Mouse (Mus musculus): Measurements from ENCODE around the gene Snx9. TPM values are rescaled to one million over a fixed set of nuclear protein-coding genes. Genes with fewer than 3 reads are reported as not detected.

The Snx9 gene
- polyA plus RNA-seq, 1 experiment from 2014 or later, result 39.9 TPM

DNA sequence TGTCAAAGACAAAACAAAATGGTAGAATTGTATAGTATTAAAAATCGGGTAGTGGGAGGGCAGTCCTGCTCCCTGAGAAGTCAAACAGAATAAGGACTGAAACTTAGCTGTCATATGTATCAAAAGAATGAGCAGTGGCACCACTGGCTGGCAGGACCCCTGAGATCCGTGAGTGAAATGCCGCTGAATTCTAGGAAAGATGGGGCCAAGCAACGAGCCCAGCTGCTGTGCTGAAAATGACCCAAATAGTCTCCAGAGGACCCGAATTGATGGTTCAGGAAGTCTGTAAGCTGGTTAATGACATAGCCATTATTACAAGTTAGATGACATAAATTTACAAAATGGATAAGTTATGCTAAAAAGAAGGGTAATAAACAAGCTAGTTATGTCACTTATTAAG lies 42.2 kb upstream of the Snx9 start:
- Histone ChIP-seq H3K4me1 (ENCODE audit: control insufficient read depth, insufficient read depth, low read length) (peaks cover under 1% of the 10 kb centered on the region; the same call in 1 of the 2 replicates), H3K4me2 (replicated peaks; ENCODE audit: low read depth, low read length) (no peak overlapping the region), H3K9me3 (ENCODE audit: control insufficient read depth, low read depth, low read length) (no peaks in the 10 kb centered on the region), H3K27me3 (ENCODE audit: control insufficient read depth, insufficient read depth, low read length) (no peaks in the 10 kb centered on the region), H3K36me3 (ENCODE audit: control insufficient read depth, insufficient read depth, low read length) (no peaks in the 10 kb centered on the region), H3K4me3 (ENCODE audit: low read depth, low read length) (no peak overlapping the region), H3K27ac (ENCODE audit: low read length) (no peak overlapping the region), H3K9ac (replicated peaks; ENCODE audit: low read depth, low read length) (no peak overlapping the region)
- WGBS, result 75% methylated on average over 5 of the region's 5 CpGs
- no peak for ATAC-seq (ENCODE audit: insufficient number of reproducible peaks, insufficient read depth, low FRiP score, low read depth)

DNA sequence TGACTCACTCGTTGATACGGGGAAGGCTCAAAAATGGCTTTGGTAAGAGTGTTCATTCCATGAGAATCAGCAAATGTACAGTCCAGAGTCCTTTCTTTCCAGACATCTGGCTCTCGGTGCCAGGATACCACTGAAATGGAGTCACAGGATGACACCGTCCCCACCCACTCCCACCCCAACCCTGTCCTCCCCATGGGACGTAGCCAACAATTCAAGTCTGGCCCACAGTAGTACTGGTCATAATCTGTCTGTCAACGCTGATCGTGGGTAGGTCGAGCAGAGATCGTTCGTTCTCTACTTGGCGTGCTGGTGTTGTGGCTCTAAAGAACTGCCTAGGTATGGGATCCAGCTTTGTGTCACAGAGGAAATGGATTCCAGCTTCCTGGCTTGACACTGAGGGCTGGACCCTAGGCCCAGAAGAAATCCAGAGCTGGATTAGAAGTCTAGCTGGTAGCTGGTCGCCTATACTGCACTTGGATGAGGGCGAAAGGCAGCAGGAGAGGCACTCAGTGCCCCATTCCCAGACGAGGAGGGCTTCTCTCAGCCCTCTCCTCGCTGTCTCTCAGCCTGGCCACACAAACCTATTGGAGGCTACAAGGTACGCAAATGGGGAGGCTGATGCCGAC lies 41.6 kb upstream of the Snx9 start:
- H3K27me3 ChIP-seq (ENCODE audit: control insufficient read depth, insufficient read depth, low read length), result no peaks in the 10 kb centered on the region
- no peak overlapping the region for H3K9ac ChIP-seq (replicated peaks; ENCODE audit: low read depth, low read length)
- H3K27ac ChIP-seq (ENCODE audit: low read length), result no peak overlapping the region
- H3K9me3 ChIP-seq (ENCODE audit: control insufficient read depth, low read depth, low read length), result no peaks in the 10 kb centered on the region
- no peaks in the 10 kb centered on the region for H3K36me3 ChIP-seq (ENCODE audit: control insufficient read depth, insufficient read depth, low read length)
- 78% methylated on average over 17 of the region's 17 CpGs for WGBS
- no peak for ATAC-seq (ENCODE audit: insufficient number of reproducible peaks, insufficient read depth, low FRiP score, low read depth)
- peaks cover 7% of the 10 kb centered on the region; the same call in 1 of the 2 replicates for H3K4me1 ChIP-seq (ENCODE audit: control insufficient read depth, insufficient read depth, low read length)
- H3K4me3 ChIP-seq (ENCODE audit: low read depth, low read length), result no peak overlapping the region
- H3K4me2 ChIP-seq (replicated peaks; ENCODE audit: low read depth, low read length), result no peak overlapping the region

DNA sequence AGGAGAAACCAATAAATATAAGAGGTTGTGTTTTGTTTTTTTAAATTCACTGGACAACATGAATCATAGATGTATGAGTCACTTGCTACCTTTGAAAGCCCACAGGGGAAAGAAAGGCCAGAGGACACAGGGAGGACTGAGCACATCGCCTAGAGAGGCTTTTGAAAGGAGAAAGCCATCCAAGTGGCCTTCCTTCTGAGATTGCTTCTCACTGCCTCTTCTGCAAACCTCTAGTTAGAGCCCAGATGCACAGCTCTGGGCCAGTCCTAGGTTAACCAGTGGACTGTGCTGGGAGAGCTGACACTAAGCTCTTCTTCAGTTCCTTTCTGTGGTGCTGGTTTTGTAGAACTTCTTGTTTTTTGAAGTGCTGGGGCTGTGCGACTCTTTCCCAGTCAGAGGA lies 40.9 kb upstream of the Snx9 start:
- no peak overlapping the region for H3K27ac ChIP-seq (ENCODE audit: low read length)
- 81% methylated on average over 2 of the region's 2 CpGs for WGBS
- H3K9ac ChIP-seq (replicated peaks; ENCODE audit: low read depth, low read length), result no peak overlapping the region
- no peaks in the 10 kb centered on the region for H3K9me3 ChIP-seq (ENCODE audit: control insufficient read depth, low read depth, low read length)
- peaks cover 8% of the 10 kb centered on the region; the same call in 1 of the 2 replicates for H3K4me1 ChIP-seq (ENCODE audit: control insufficient read depth, insufficient read depth, low read length)
- H3K36me3 ChIP-seq (ENCODE audit: control insufficient read depth, insufficient read depth, low read length), result no peaks in the 10 kb centered on the region
- no peak for ATAC-seq (ENCODE audit: insufficient number of reproducible peaks, insufficient read depth, low FRiP score, low read depth)
- no peak overlapping the region for H3K4me3 ChIP-seq (ENCODE audit: low read depth, low read length)
- no peak overlapping the region for H3K4me2 ChIP-seq (replicated peaks; ENCODE audit: low read depth, low read length)
- no peaks in the 10 kb centered on the region for H3K27me3 ChIP-seq (ENCODE audit: control insufficient read depth, insufficient read depth, low read length)

DNA sequence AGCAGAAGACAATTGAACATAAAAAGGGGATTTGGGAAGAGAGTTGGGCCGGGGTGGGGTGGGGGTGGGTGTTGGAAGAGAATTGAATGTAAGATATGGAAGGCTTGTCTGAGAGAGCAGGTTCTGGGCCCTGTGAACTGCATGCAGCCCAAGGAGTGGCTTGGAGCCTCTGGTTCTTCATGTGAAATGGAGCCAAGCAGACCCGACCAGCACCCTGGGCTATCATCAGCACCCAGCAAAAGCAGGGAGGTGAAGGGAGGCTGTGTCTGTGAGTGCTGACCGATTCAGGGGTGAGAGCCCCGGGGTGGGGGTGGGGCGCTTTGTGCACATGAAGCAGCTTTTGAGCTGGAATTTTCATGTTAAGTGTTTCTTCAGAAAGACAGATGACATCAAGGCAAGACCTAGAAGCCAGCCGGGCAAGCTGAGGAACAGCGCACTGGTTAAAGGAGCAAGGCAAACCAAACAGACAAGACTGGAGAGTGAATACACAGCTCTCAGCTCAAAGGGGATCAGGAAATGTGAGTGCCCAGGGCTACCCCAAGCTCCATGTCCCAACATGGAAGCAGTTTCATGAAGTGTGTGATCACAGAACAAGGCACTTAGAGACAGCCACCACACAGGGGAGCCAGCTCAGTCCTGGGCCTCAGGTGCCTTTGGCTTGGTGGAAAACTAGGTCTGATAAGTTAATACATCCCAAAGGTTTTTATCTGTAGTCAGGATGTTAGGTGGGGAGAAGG lies 40.1 kb upstream of the Snx9 start:
- 65% methylated on average over 7 of the region's 7 CpGs for whole genome bisulfite sequencing
- H3K9ac ChIP-seq (replicated peaks; ENCODE audit: low read depth, low read length), result no peak overlapping the region
- H3K4me1 ChIP-seq (ENCODE audit: control insufficient read depth, insufficient read depth, low read length), result peaks cover 12% of the 10 kb centered on the region; the same call in 1 of the 2 replicates
- no peak overlapping the region for H3K4me2 ChIP-seq (replicated peaks; ENCODE audit: low read depth, low read length)
- no peaks in the 10 kb centered on the region for H3K9me3 ChIP-seq (ENCODE audit: control insufficient read depth, low read depth, low read length)
- H3K27ac ChIP-seq (ENCODE audit: low read length), result no peak overlapping the region
- H3K36me3 ChIP-seq (ENCODE audit: control insufficient read depth, insufficient read depth, low read length), result no peaks in the 10 kb centered on the region
- H3K4me3 ChIP-seq (ENCODE audit: low read depth, low read length), result no peak overlapping the region
- no peaks in the 10 kb centered on the region for H3K27me3 ChIP-seq (ENCODE audit: control insufficient read depth, insufficient read depth, low read length)
- ATAC-seq (ENCODE audit: insufficient number of reproducible peaks, insufficient read depth, low FRiP score, low read depth), result no peak

DNA sequence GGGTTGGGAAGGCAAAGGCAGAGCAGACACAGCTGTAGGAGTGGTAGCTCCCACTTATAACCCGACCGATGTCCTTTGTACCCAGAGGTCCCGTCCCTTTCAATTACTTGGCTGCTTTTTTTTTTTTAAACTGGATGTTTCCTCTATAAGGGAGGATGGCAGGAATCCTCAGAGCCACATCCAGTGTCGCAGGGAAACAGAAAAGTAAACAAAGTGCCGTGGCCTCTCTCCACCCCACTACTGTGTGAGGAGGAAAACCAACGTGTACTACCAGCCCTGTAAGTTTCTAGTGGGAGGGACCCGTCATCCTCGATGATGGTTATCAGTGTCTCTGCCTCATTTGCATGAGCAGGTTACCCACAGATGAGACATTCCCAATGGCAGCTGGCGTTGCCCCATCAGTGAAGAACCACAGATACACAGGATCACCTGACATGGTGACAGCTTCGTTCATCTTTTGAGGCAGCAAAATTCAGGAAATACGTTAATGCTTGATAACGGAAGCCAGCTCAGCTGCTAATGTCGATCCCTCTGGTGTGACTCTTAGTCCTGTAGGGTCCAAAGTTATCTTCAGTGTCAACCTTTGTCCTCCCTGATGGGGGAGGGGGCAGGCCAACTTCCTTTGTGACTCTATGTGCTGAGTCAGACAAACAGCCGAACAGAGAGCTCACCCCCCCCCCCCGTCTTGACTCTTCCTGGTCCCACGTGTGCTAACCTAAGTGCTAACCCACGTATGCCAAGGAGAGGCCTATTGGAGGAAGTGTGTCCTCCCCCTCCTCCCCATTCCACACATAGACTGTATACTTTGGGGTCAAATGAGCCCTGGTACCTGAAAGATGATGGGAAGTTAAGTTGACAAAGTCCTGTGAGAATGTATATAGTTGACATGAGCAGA lies 39.1 kb upstream of the Snx9 start:
- Histone ChIP-seq H3K4me3 (ENCODE audit: low read depth, low read length) (no peak overlapping the region), H3K36me3 (ENCODE audit: control insufficient read depth, insufficient read depth, low read length) (no peaks in the 10 kb centered on the region), H3K4me1 (ENCODE audit: control insufficient read depth, insufficient read depth, low read length) (peaks cover 14% of the 10 kb centered on the region; the same call in 1 of the 2 replicates), H3K27ac (ENCODE audit: low read length) (no peak overlapping the region), H3K9ac (replicated peaks; ENCODE audit: low read depth, low read length) (no peak overlapping the region), H3K27me3 (ENCODE audit: control insufficient read depth, insufficient read depth, low read length) (no peaks in the 10 kb centered on the region), H3K4me2 (replicated peaks; ENCODE audit: low read depth, low read length) (no peak overlapping the region), H3K9me3 (ENCODE audit: control insufficient read depth, low read depth, low read length) (no peaks in the 10 kb centered on the region)
- no peak for ATAC-seq (ENCODE audit: insufficient number of reproducible peaks, insufficient read depth, low FRiP score, low read depth)
- 58% methylated on average over 17 of the region's 17 CpGs for WGBS

DNA sequence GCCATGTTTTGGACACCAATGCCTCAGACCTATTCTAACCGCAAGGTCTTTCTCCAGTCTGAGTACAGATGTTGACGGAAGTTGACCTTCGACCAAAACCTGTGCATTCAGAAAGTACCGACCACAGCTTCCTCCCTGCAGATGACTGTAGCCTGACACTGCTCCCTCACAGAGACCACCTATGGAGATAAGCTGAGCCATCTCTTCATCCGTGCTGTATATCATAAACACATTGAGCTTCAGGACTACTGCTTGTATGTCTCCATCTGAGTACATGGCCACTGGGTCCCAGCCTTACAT lies 38.5 kb upstream of the Snx9 start:
- no peaks in the 10 kb centered on the region for H3K36me3 ChIP-seq (ENCODE audit: control insufficient read depth, insufficient read depth, low read length)
- no peaks in the 10 kb centered on the region for H3K27me3 ChIP-seq (ENCODE audit: control insufficient read depth, insufficient read depth, low read length)
- H3K9ac ChIP-seq (replicated peaks; ENCODE audit: low read depth, low read length), result no peak overlapping the region
- 82% methylated on average over 5 of the region's 5 CpGs for WGBS
- H3K4me3 ChIP-seq (ENCODE audit: low read depth, low read length), result no peak overlapping the region
- peaks cover 17% of the 10 kb centered on the region; the same call in 1 of the 2 replicates for H3K4me1 ChIP-seq (ENCODE audit: control insufficient read depth, insufficient read depth, low read length)
- ATAC-seq (ENCODE audit: insufficient number of reproducible peaks, insufficient read depth, low FRiP score, low read depth), result no peak
- H3K4me2 ChIP-seq (replicated peaks; ENCODE audit: low read depth, low read length), result no peak overlapping the region
- H3K9me3 ChIP-seq (ENCODE audit: control insufficient read depth, low read depth, low read length), result no peaks in the 10 kb centered on the region
- H3K27ac ChIP-seq (ENCODE audit: low read length), result no peak overlapping the region

DNA sequence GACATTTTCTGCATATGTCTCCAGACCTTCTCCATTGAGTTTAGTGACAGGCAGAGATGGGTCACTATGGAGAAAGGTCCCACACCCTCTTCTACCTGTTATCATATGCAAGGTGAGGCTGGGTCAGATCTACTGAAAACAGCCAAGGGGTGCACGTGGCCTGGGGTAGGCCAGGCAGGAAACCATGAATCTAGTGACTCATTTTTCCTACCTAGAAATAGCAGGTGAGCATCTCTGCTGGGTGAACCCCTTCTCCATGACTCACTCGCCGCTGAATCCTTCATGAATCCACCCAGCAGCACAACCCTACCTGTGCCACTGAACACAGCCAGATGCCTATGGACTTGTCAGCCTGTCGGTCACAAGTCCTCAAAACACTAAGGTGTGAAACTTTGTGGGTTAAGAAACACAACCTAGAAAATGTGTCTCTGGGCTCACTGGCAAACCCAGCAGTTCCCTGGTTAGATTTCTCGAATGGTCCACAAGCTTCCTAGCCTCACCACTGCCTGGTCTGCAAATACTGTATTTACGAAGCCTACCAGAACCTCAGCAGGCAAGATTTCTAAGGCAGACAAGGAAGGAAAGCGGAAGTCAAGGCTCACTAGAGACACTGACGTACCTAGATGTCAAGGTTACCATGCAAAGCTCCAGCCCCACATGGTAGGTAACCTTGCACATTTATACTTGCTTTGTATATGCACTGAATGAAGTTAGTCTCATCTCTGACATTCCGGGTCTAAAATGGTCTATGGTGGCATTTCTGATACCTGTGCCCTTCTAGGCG lies 37.7 kb upstream of the Snx9 start:
- Histone ChIP-seq H3K4me3 (ENCODE audit: low read depth, low read length) (no peak overlapping the region), H3K4me1 (ENCODE audit: control insufficient read depth, insufficient read depth, low read length) (peaks cover 17% of the 10 kb centered on the region; the same call in 1 of the 2 replicates), H3K27ac (ENCODE audit: low read length) (no peak overlapping the region), H3K9me3 (ENCODE audit: control insufficient read depth, low read depth, low read length) (no peaks in the 10 kb centered on the region), H3K4me2 (replicated peaks; ENCODE audit: low read depth, low read length) (no peak overlapping the region), H3K9ac (replicated peaks; ENCODE audit: low read depth, low read length) (no peak overlapping the region), H3K27me3 (ENCODE audit: control insufficient read depth, insufficient read depth, low read length) (no peaks in the 10 kb centered on the region), H3K36me3 (ENCODE audit: control insufficient read depth, insufficient read depth, low read length) (no peaks in the 10 kb centered on the region)
- WGBS, result 88% methylated on average over 10 of the region's 10 CpGs
- ATAC-seq (ENCODE audit: insufficient number of reproducible peaks, insufficient read depth, low FRiP score, low read depth), result no peak

Measured in stomach, embryonic 14.5 days (tissue).